Mouse (Mus musculus): Measurements from ENCODE around the gene Kiss1. TPM values are rescaled to one million over a fixed set of nuclear protein-coding genes. Genes with fewer than 3 reads are reported as not detected.
"Not testable (repeated sequence)": the region's sequence is repeated elsewhere in the genome, so short reads cannot be mapped to it uniquely, and the experiment has no call there.

The Kiss1 gene
- total and polyA plus RNA-seq, 2 experiments from 2014 or later: not detected

DNA sequence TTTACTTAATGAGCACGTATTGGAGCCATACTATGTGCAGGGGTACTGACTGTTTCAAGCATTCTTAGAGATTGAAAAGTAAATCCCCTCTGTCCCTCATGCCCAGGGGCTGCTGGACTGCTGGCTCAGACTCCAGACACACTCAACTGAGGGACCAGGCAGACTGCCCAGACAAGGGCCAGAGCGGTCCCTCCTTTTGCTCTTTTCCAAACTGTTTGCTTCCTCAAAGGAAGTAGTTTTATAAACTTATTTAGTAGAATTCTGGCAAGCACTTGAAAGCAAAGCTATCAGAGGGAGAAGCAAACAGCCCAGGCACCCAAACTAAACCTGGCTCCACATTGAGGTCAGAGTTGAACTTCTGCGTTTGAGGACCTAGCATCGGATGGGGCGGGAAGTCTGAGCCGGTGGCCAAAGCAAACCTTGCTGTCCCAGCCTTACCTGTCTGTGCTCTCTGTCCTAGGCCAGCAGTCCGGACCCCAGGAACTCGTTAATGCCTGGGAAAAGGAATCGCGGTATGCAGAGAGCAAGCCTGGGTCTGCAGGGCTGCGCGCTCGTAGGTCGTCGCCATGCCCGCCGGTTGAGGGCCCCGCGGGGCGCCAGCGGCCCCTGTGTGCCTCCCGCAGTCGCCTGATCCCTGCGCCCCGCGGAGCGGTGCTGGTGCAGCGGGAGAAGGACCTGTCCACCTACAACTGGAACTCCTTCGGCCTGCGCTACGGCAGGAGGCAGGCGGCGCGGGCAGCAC is 7.4 kb downstream of the Kiss1 start:
- H3K9ac ChIP-seq (replicated peaks; ENCODE audit: low read depth, low read length): 0 out of 2 replicates have a peak overlapping the region, but pooled peaks have one; percentile 7
- peak overlapping the region; percentile 37 for H3K4me3 ChIP-seq (ENCODE audit: low read depth, low read length)
- no peak overlapping the region for H3K27ac ChIP-seq (ENCODE audit: low read depth)
- 9% methylated on average over 34 of the region's 34 CpGs for WGBS
- ATAC-seq (ENCODE audit: insufficient read depth, low read depth): no peak
- no peaks in the 10 kb centered on the region for H3K36me3 ChIP-seq (replicated peaks; ENCODE audit: control insufficient read depth, insufficient read depth, low read length)
- peak overlapping the region; percentile 55 for H3K4me2 ChIP-seq (ENCODE audit: low read depth, low read length)
- H3K4me1 ChIP-seq (ENCODE audit: control insufficient read depth, insufficient read depth): no peaks in the 10 kb centered on the region
- no peaks in the 10 kb centered on the region for H3K9me3 ChIP-seq (replicated peaks; ENCODE audit: control insufficient read depth, low read length)
- H3K27me3 ChIP-seq (ENCODE audit: control insufficient read depth, insufficient read depth, low read length): peaks cover 30% of the 10 kb centered on the region
- TF ChIP-seq CTCF (IDR thresholded peaks at IDR 0.05; ENCODE audit: low read depth): no peak
- no peak for TF ChIP-seq EP300 (IDR thresholded peaks at IDR 0.05; ENCODE audit: low read depth)
- DNase-seq (ENCODE audit: low spot score): no peak

GRCm38 (mm10) chr1:133329638-133329964 is 7.9 kb downstream of the Kiss1 start:
- no peaks in the 10 kb centered on the region for H3K4me1 ChIP-seq (ENCODE audit: control insufficient read depth, insufficient read depth)
- ATAC-seq (ENCODE audit: insufficient read depth, low read depth) (no peak), DNase-seq (ENCODE audit: low spot score) (no peak)

DNA sequence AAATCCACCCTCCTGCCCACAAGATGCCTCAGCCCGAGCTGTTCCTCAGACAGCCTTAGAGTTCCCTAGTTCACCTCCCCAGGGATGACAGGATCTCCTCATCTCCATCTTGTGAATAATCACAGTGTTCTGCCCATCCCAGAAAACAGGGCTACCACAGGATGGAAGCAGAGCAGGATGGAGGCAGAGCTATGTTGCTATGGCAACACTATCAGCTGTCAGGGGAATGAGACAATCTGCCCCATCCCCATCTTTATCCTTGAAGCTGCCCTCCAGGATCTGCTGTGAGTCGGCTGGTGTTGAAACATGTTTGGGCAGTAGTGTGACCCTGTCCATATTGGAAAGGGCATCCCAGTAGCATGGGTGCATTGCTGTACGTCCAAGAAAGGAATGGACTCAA is 9.5 kb downstream of the Kiss1 start:
- no peak overlapping the region for H3K9ac ChIP-seq (replicated peaks; ENCODE audit: low read depth, low read length)
- no peak overlapping the region for H3K4me3 ChIP-seq (ENCODE audit: low read depth, low read length)
- no peak overlapping the region for H3K27ac ChIP-seq (ENCODE audit: low read depth)
- H3K4me1 ChIP-seq (ENCODE audit: control insufficient read depth, insufficient read depth): no peaks in the 10 kb centered on the region
- H3K27me3 ChIP-seq (ENCODE audit: control insufficient read depth, insufficient read depth, low read length): peaks cover 30% of the 10 kb centered on the region
- DNase-seq (ENCODE audit: low spot score) (no peak), ATAC-seq (ENCODE audit: insufficient read depth, low read depth) (no peak)
- 60% methylated on average over 3 of the region's 3 CpGs for WGBS
- no peaks in the 10 kb centered on the region for H3K36me3 ChIP-seq (replicated peaks; ENCODE audit: control insufficient read depth, insufficient read depth, low read length)
- no peaks in the 10 kb centered on the region for H3K9me3 ChIP-seq (replicated peaks; ENCODE audit: control insufficient read depth, low read length)
- TF ChIP-seq CTCF (IDR thresholded peaks at IDR 0.05; ENCODE audit: low read depth) (no peak), EP300 (IDR thresholded peaks at IDR 0.05; ENCODE audit: low read depth) (no peak)
- H3K4me2 ChIP-seq (ENCODE audit: low read depth, low read length): no peak overlapping the region

More at GRCm38 (mm10) chr1:133329638-133329964, 7.9 kb downstream of the Kiss1 start:
- Histone ChIP-seq H3K4me2 (ENCODE audit: low read depth, low read length) (peak overlapping the region; percentile 55), H3K9ac (replicated peaks; ENCODE audit: low read depth, low read length) (no peak overlapping the region), H3K36me3 (replicated peaks; ENCODE audit: control insufficient read depth, insufficient read depth, low read length) (no peaks in the 10 kb centered on the region), H3K27me3 (ENCODE audit: control insufficient read depth, insufficient read depth, low read length) (peaks cover 30% of the 10 kb centered on the region), H3K9me3 (replicated peaks; ENCODE audit: control insufficient read depth, low read length) (no peaks in the 10 kb centered on the region), H3K4me3 (ENCODE audit: low read depth, low read length) (peak overlapping the region; percentile 37), H3K27ac (ENCODE audit: low read depth) (no peak overlapping the region)
- no peak for TF ChIP-seq EP300 (IDR thresholded peaks at IDR 0.05; ENCODE audit: low read depth)
- no peak for TF ChIP-seq CTCF (IDR thresholded peaks at IDR 0.05; ENCODE audit: low read depth)
- 35% methylated on average over 7 of the region's 7 CpGs for WGBS

DNA sequence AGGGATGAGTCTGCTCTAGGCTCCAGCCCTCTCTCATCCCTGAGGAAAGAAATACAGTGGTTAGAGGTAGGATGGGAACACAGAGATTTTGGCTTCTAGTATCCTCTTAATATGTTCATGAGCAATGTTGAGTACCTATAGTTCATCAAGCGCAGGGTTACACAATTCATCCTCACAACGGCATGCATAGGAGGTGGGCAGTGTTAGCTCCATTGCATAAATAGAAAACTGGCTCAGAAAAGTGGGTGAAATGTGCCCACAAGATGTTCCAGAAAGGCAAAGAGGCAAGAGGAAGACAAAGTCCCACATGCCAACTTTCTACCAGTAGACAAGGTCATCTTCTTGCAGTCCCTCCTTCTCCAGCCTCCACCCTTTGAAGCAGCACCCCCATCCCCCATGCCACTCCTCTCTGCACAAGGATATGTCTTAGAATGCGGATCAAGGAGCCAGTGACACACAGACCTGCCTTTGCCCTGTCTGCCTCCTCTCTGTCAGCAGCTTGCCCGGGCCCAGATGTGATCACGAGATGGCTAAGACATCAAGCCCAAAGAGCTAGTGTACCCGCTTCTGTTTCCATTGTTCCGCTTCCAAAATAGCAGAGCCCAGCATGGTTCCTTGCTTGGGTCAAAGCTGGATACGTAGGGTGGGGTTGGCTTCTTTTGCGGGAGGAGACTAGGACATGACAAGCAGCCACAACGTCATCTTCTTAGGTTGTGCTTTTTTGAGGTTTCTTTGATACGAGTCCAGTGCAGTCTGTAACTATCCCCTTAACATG is 11.2 kb downstream of the Kiss1 start:
- 84% methylated on average over 11 of the region's 11 CpGs for WGBS
- no peak for ATAC-seq (ENCODE audit: insufficient read depth, low read depth)

DNA sequence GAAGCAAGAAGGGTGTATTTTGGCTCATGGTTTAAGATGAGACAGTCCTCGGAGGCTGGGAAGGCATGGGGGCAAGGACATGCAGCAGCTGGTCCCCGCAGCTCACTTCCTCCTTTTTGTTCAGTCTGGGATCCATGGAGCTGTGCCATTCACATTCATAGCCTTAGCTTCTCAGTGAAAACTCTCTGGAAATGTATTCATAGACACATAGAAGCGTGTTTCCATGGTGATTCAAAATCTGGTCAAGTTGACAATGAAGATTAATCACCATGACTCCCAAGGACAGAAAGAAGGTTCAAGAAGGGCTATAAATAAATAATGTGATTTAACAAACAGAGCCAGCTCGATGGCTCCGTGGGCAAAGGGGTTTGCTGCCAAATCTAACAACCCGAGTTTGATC is 12.3 kb downstream of the Kiss1 start:
- Histone ChIP-seq H3K27me3 (ENCODE audit: control insufficient read depth, insufficient read depth, low read length) (peaks cover 24% of the 10 kb centered on the region), H3K27ac (ENCODE audit: low read depth) (no peak overlapping the region), H3K4me1 (ENCODE audit: control insufficient read depth, insufficient read depth) (no peaks in the 10 kb centered on the region), H3K9me3 (replicated peaks; ENCODE audit: control insufficient read depth, low read length) (no peaks in the 10 kb centered on the region), H3K9ac (replicated peaks; ENCODE audit: low read depth, low read length) (no peak overlapping the region), H3K4me2 (ENCODE audit: low read depth, low read length) (no peak overlapping the region), H3K4me3 (ENCODE audit: low read depth, low read length) (no peak overlapping the region), H3K36me3 (replicated peaks; ENCODE audit: control insufficient read depth, insufficient read depth, low read length) (no peaks in the 10 kb centered on the region)
- no peak for TF ChIP-seq CTCF (IDR thresholded peaks at IDR 0.05; ENCODE audit: low read depth)
- TF ChIP-seq EP300 (IDR thresholded peaks at IDR 0.05; ENCODE audit: low read depth): no peak
- 77% methylated on average over 6 of the region's 6 CpGs for WGBS
- ATAC-seq (ENCODE audit: insufficient read depth, low read depth): no peak
- DNase-seq (ENCODE audit: low spot score): no peak

More for the DNA sequence above, 11.2 kb downstream of the Kiss1 start:
- peaks cover 30% of the 10 kb centered on the region for H3K27me3 ChIP-seq (ENCODE audit: control insufficient read depth, insufficient read depth, low read length)
- H3K4me2 ChIP-seq (ENCODE audit: low read depth, low read length): no peak overlapping the region
- no peaks in the 10 kb centered on the region for H3K4me1 ChIP-seq (ENCODE audit: control insufficient read depth, insufficient read depth)
- no peaks in the 10 kb centered on the region for H3K9me3 ChIP-seq (replicated peaks; ENCODE audit: control insufficient read depth, low read length)
- no peak for DNase-seq (ENCODE audit: low spot score)
- no peak overlapping the region for H3K9ac ChIP-seq (replicated peaks; ENCODE audit: low read depth, low read length)
- TF ChIP-seq CTCF (IDR thresholded peaks at IDR 0.05; ENCODE audit: low read depth): no peak
- TF ChIP-seq EP300 (IDR thresholded peaks at IDR 0.05; ENCODE audit: low read depth): no peak
- no peaks in the 10 kb centered on the region for H3K36me3 ChIP-seq (replicated peaks; ENCODE audit: control insufficient read depth, insufficient read depth, low read length)
- no peak overlapping the region for H3K4me3 ChIP-seq (ENCODE audit: low read depth, low read length)
- H3K27ac ChIP-seq (ENCODE audit: low read depth): no peak overlapping the region

- not testable (repeated sequence) for H3K4me2 ChIP-seq (ENCODE audit: low read depth, low read length); H3K9ac ChIP-seq (replicated peaks; ENCODE audit: low read depth, low read length); H3K36me3 ChIP-seq (replicated peaks; ENCODE audit: control insufficient read depth, insufficient read depth, low read length); H3K27me3 ChIP-seq (ENCODE audit: control insufficient read depth, insufficient read depth, low read length); ATAC-seq (ENCODE audit: insufficient read depth, low read depth); H3K9me3 ChIP-seq (replicated peaks; ENCODE audit: control insufficient read depth, low read length); H3K27ac ChIP-seq (ENCODE audit: low read depth); H3K4me3 ChIP-seq (ENCODE audit: low read depth, low read length); H3K4me1 ChIP-seq (ENCODE audit: control insufficient read depth, insufficient read depth); DNase-seq (ENCODE audit: low spot score)
- 31% methylated on average over 1 of the region's 1 CpGs for WGBS
These were observed 18.7 kb downstream of the Kiss1 start for GRCm38 (mm10) chr1:133340403-133340802.
